Mouse (Mus musculus) C2C12 (cell line): ENCODE data around the gene Soga1.

Experiments
- CEBPB ChIP-seq: IDR thresholded peaks from one replicate; pipeline ENCODE4 v1.6.1; 2011; ENCODE audit warnings: low read depth, mild to moderate bottlenecking, control low read depth, moderate library complexity
- CTCF ChIP-seq: IDR thresholded peaks from one replicate; pipeline ENCODE4 v1.5.1; 2011; ENCODE audit not compliant: control insufficient read depth, insufficient read depth, insufficient read length
- MAX ChIP-seq: IDR thresholded peaks from one replicate; pipeline ENCODE4 v1.6.1; 2011; ENCODE audit warnings: mild to moderate bottlenecking, control low read depth
- MYOD1 ChIP-seq: IDR thresholded peaks from one replicate; pipeline ENCODE4 v1.6.1; 2011; ENCODE audit warnings: low read depth; ENCODE audit not compliant: control insufficient read depth, insufficient read length
- MYOG ChIP-seq: IDR thresholded peaks from one replicate; pipeline ENCODE4 v1.6.1; 2011; ENCODE audit not compliant: control insufficient read depth, insufficient read length; ENCODE audit errors: extremely low read depth
- USF1 ChIP-seq: IDR thresholded peaks from one replicate; pipeline ENCODE4 v1.6.1; 2011; ENCODE audit warnings: low read depth, mild to moderate bottlenecking, control low read depth, moderate library complexity

DNA sequence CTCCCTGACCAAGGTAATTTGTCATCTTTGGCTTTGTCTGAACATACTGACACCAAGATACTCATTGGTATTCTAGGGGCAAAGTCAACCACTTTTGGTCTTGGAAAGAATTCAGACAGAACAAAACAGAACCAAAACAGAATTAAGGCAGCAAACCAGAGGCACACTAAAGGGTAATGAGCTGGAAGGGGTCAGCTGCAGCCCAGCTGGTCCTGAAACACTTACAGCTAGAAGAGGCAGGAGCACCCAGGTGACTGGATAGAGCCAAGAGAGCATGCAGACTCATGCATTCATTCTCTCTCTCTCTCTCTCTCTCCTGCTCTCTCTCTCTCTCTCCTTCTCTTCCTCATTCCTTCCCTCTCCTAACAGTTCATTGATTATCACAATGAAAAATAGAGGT lies 102.3 kb downstream of the Soga1 start:
- TF ChIP-seq USF1 (no peak), CTCF (no peak), MYOD1 (no peak), MYOG (no peak), MAX (no peak), CEBPB (no peak)
